Mouse (Mus musculus): ENCODE measurements around the gene Dohh.

The Dohh gene

DNA sequence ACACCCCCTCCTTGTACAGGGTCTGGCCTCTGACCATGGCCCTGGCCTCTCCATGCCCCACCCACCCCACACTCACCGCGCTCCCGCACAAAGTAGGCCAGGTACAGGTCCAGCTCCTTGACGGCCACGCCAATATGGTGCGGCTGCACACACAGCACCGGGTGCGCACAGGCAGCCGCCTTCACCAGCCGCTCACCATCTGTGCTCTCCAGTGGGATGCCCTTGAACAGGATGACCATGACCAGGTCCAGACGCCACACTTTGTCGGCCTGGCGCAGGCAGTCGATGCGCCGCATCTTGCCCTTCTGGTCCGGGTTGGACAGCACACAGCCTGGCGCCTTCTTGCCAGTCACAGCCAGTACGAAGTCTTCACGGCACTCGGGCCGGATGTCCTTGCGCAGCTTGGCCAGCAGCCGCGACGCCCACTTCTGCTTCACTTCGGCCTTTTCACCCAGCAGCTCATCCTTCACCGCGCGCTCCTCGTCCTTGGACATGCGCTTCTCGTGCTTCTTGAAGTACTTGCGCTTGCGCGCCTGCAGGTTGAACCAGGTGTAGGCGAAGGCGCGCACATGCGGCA lies 36.1 kb downstream of the Dohh start:
- Histone ChIP-seq H3K4me3 (replicated peaks; ENCODE audit: low read length) (peak overlapping the region; percentile 63), H3K36me3 (ENCODE audit: insufficient read depth, low read length) (no peaks in the 10 kb centered on the region), H3K4me1 (replicated peaks; ENCODE audit: low read depth, low read length) (peaks cover 82% of the 10 kb centered on the region), H3K9me3 (ENCODE audit: low read length) (no peaks in the 10 kb centered on the region), H3K27me3 (ENCODE audit: insufficient read depth, low read length) (peaks cover 51% of the 10 kb centered on the region)
- TF ChIP-seq CTCF (conservative IDR thresholded peaks at IDR 0.05; ENCODE audit: low read length): no peak
- no peak for TF ChIP-seq NANOG (IDR thresholded peaks at IDR 0.05; ENCODE audit: borderline replicate concordance, low read length)
- TF ChIP-seq POU5F1 (IDR thresholded peaks at IDR 0.05; ENCODE audit: borderline replicate concordance, low read length): no peak

DNA sequence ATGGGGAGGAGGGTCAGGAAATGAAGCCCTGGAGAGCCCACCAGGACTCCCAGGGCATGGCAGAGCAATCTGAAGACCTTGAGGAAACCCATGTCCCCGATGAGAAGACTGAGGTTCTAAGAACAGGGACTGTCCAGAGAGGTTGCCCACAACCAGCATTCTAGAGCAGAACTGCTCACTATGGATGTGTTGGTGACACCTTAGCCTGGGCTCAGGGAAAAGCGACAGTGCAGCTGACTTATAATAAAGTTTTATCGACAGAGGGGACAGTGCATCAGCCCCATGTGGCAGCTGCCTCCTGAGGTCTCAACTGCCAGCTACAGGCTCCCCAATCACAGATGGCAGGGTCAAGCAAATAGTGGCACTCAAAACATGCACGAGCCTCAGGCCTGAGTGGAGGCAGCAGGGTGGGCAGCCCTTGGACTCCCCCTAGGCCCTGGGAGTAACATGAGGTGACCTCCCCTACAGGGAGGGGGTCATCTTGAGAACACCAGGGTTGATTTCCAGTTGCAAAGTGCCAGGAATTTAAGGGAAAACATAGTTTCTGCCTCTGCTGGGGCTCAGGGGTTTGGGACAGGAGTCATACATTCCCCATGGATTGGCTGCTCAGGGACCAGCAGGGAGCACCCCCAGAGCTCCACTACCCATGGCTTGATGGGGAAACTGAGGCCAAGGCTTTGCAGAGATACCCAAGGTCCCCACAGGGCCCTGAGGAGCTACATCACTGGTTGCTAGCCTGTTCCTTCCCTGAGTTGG lies 37.0 kb downstream of the Dohh start:
- TF ChIP-seq NANOG (IDR thresholded peaks at IDR 0.05; ENCODE audit: borderline replicate concordance, low read length) (no peak), POU5F1 (IDR thresholded peaks at IDR 0.05; ENCODE audit: borderline replicate concordance, low read length) (no peak), CTCF (conservative IDR thresholded peaks at IDR 0.05; ENCODE audit: low read length) (no peak)
- peak overlapping the region; percentile 63; the same call in 1 of the 2 replicates for H3K4me3 ChIP-seq (replicated peaks; ENCODE audit: low read length)
- H3K9me3 ChIP-seq (ENCODE audit: low read length): no peaks in the 10 kb centered on the region
- H3K36me3 ChIP-seq (ENCODE audit: insufficient read depth, low read length): no peaks in the 10 kb centered on the region
- peaks cover 80% of the 10 kb centered on the region for H3K4me1 ChIP-seq (replicated peaks; ENCODE audit: low read depth, low read length)
- peaks cover 60% of the 10 kb centered on the region for H3K27me3 ChIP-seq (ENCODE audit: insufficient read depth, low read length)

DNA sequence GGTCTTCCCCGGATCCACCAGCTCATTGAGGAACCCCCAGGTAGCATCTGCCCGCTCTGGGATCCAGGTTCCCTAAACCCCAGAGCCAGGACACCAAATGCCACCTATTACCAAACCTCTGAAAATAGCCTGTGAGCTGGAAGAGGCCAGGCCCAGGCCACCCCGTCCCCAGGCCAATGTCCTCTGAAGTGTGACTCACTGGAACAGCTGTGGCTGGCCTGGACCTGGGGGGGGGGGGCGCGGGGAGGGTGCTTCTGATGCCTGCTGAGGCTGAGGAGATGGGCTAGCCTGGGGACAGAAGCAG lies 37.5 kb downstream of the Dohh start:
- peaks cover 65% of the 10 kb centered on the region for H3K27me3 ChIP-seq (ENCODE audit: insufficient read depth, low read length)
- no peak overlapping the region for H3K4me3 ChIP-seq (replicated peaks; ENCODE audit: low read length)
- H3K4me1 ChIP-seq (replicated peaks; ENCODE audit: low read depth, low read length): peaks cover 82% of the 10 kb centered on the region
- TF ChIP-seq CTCF (conservative IDR thresholded peaks at IDR 0.05; ENCODE audit: low read length) (no peak), NANOG (IDR thresholded peaks at IDR 0.05; ENCODE audit: borderline replicate concordance, low read length) (no peak), POU5F1 (IDR thresholded peaks at IDR 0.05; ENCODE audit: borderline replicate concordance, low read length) (no peak)
- H3K36me3 ChIP-seq (ENCODE audit: insufficient read depth, low read length): no peaks in the 10 kb centered on the region
- H3K9me3 ChIP-seq (ENCODE audit: low read length): no peaks in the 10 kb centered on the region

DNA sequence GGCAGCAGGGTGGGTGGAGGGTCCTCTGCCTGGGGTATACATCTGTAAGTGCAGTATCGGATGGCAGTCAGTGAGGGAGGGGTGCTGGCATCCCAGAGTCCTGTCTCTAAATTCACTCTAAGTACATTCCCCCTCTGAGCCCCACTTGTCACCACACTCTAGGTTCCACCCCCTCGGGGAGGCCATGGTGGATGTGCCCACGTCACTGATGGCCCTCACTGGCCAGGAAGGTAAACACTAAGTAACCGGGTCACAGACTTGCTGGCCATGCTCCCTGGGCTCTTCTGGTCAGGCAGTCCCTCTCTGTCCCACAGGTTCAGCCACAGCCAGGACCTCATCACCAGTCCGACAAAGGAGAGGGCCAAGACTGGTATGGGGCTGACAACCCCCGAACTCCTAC lies 38.0 kb downstream of the Dohh start:
- H3K4me1 ChIP-seq (replicated peaks; ENCODE audit: low read depth, low read length): peaks cover 81% of the 10 kb centered on the region
- no peaks in the 10 kb centered on the region for H3K9me3 ChIP-seq (ENCODE audit: low read length)
- no peak overlapping the region for H3K4me3 ChIP-seq (replicated peaks; ENCODE audit: low read length)
- H3K36me3 ChIP-seq (ENCODE audit: insufficient read depth, low read length): no peaks in the 10 kb centered on the region
- no peak for TF ChIP-seq CTCF (conservative IDR thresholded peaks at IDR 0.05; ENCODE audit: low read length)
- no peak for TF ChIP-seq POU5F1 (IDR thresholded peaks at IDR 0.05; ENCODE audit: borderline replicate concordance, low read length)
- no peak for TF ChIP-seq NANOG (IDR thresholded peaks at IDR 0.05; ENCODE audit: borderline replicate concordance, low read length)
- H3K27me3 ChIP-seq (ENCODE audit: insufficient read depth, low read length): peaks cover 69% of the 10 kb centered on the region

DNA sequence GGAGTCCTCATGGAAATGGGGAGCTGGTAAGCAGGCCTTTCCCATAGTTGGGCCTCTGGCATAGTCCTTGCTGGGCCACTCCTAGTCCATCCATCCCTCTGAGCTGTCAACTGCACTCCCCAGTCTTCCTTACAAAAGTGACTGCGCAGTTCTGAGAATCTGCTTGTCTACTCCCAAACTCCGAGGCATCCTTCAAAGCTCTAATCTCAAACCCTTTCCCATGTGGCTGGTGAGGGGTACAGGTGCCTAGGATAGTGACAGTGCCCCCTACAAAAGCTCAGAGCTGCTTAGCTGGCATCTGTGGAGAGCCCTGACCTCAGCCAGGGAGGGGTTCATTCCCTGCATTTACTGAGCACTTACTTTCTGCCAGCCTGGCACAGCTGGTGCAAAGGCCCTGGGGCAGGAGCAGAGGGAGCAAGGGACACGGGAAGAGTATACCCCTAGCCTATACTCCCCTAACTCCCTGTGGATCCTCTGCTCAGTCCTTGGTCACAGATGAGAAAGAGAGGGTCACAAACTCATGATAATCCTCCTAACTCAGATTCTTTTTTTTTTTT lies 38.5 kb downstream of the Dohh start:
- no peak for TF ChIP-seq POU5F1 (IDR thresholded peaks at IDR 0.05; ENCODE audit: borderline replicate concordance, low read length)
- TF ChIP-seq NANOG (IDR thresholded peaks at IDR 0.05; ENCODE audit: borderline replicate concordance, low read length): no peak
- no peak for TF ChIP-seq CTCF (conservative IDR thresholded peaks at IDR 0.05; ENCODE audit: low read length)
- H3K9me3 ChIP-seq (ENCODE audit: low read length): no peaks in the 10 kb centered on the region

DNA sequence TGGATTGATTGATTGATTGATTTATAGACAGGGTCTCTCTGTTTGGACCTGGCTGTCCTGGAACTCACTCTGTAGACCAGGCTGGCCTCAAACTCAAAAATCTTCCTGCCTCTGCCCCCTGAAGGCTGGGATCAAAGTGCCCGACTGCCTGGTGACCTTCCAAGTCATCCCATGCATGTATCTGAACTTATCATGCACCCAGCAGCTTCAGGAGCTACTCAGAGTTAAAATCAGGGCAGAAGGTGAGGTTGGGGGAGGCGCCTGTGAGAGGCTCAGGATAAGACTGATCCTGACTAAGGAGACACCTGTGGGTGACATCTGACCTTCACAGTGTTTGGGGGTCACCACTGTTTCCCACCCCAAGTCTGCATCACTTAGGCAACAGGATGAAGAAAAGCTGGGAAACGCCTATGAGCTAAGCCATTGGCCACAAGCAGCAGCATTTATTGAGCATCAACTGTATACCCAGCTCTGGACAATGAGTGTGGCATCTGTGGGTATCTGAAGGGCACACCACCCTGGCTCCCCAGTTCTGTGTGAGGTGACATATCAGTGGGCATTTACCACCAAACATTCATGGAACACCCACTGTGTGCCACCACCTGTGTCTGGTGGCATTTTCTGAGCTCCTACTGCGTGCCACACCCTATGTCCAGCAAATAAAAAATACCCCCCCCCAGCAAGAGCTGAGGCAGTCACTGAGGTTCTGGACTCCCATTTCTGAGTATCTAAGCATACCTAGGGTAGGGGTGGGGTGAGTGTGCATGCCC lies 39.4 kb downstream of the Dohh start:
- peaks cover 81% of the 10 kb centered on the region for H3K4me1 ChIP-seq (replicated peaks; ENCODE audit: low read depth, low read length)
- TF ChIP-seq CTCF (conservative IDR thresholded peaks at IDR 0.05; ENCODE audit: low read length) (no peak), NANOG (IDR thresholded peaks at IDR 0.05; ENCODE audit: borderline replicate concordance, low read length) (no peak), POU5F1 (IDR thresholded peaks at IDR 0.05; ENCODE audit: borderline replicate concordance, low read length) (no peak)

More for the DNA sequence above, 38.5 kb downstream of the Dohh start:
- Histone ChIP-seq H3K36me3 (ENCODE audit: insufficient read depth, low read length) (no peaks in the 10 kb centered on the region), H3K4me3 (replicated peaks; ENCODE audit: low read length) (no peak overlapping the region), H3K4me1 (replicated peaks; ENCODE audit: low read depth, low read length) (peaks cover 81% of the 10 kb centered on the region), H3K27me3 (ENCODE audit: insufficient read depth, low read length) (peaks cover 72% of the 10 kb centered on the region)

DNA sequence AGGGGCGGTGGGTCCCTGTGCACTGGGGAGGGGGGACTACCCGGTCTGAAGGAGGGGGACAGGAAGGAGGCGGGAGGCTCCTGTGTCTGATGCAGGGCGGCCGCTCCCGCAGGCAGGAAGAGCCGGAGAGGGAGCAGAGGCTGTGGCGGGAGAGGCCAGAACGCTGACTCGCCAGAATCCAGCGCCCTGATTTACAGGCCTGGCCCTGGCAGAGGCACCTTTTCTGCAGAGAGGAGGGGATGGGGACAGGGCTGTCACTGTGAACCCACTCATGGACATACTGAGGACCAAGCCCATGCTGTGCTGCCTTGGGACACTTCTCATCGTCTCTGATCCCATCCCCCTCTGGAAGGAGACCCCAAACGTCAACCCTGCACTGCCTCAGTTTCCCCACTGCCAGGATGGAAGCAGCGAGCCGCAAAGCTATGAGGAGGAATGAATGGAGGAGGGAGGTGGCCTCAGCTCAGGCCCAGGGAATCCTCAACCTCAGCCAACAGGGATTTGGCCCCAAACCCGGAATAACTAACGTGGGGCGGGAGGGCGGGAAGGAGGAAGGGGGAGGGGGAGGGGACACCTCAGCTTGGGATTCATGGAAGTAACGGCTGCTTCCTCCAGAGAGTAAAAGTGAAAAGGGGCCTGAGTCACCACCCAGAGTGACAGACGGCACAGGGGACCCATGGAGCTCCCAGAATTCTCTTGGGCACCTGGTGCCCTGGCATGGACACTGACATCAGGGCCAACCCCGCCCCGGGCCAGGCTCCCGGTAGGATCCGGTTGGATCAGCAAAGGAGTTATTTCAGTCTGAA lies 40.2 kb downstream of the Dohh start:
- Histone ChIP-seq H3K4me1 (replicated peaks; ENCODE audit: low read depth, low read length) (peaks cover 81% of the 10 kb centered on the region), H3K9me3 (ENCODE audit: low read length) (no peaks in the 10 kb centered on the region), H3K36me3 (ENCODE audit: insufficient read depth, low read length) (no peaks in the 10 kb centered on the region), H3K4me3 (replicated peaks; ENCODE audit: low read length) (peak overlapping the region; percentile 76), H3K27me3 (ENCODE audit: insufficient read depth, low read length) (peaks cover 73% of the 10 kb centered on the region)
- no peak for TF ChIP-seq POU5F1 (IDR thresholded peaks at IDR 0.05; ENCODE audit: borderline replicate concordance, low read length)
- no peak for TF ChIP-seq CTCF (conservative IDR thresholded peaks at IDR 0.05; ENCODE audit: low read length)
- no peak for TF ChIP-seq NANOG (IDR thresholded peaks at IDR 0.05; ENCODE audit: borderline replicate concordance, low read length)

More for the DNA sequence above, 39.4 kb downstream of the Dohh start:
- no peaks in the 10 kb centered on the region for H3K9me3 ChIP-seq (ENCODE audit: low read length)
- H3K36me3 ChIP-seq (ENCODE audit: insufficient read depth, low read length): no peaks in the 10 kb centered on the region
- H3K4me3 ChIP-seq (replicated peaks; ENCODE audit: low read length): peak overlapping the region; percentile 47; the same call in 1 of the 2 replicates
- H3K27me3 ChIP-seq (ENCODE audit: insufficient read depth, low read length): peaks cover 75% of the 10 kb centered on the region
